Mouse (Mus musculus): Measurements from ENCODE around the gene Sall4. TPM values are rescaled to one million over a fixed set of nuclear protein-coding genes. Genes with fewer than 3 reads are reported as not detected.

Gene Sall4
- polyA plus RNA-seq, 1 experiment from 2014 or later = 7.7 TPM

Other genes with a start within 250 kb of the Sall4 start
- gene Nfatc2, start 166.3 kb downstream of the Sall4 start, polyA plus RNA-seq (2014; fragmentation: Nextera tagmentation; extraction: Ambion mirVana) = 0.93 and 1.0 TPM in 2 replicates
- 24.7 and 30.4 TPM in 2 replicates for gene Atp9a, start 25.5 kb downstream of the Sall4 start, polyA plus RNA-seq (2014; fragmentation: Nextera tagmentation; extraction: Ambion mirVana)
- 30.6 and 35.1 TPM in 2 replicates for gene Zfp64, start 187.6 kb upstream of the Sall4 start, polyA plus RNA-seq (2014; fragmentation: Nextera tagmentation; extraction: Ambion mirVana)